In the genomic region with DNA sequence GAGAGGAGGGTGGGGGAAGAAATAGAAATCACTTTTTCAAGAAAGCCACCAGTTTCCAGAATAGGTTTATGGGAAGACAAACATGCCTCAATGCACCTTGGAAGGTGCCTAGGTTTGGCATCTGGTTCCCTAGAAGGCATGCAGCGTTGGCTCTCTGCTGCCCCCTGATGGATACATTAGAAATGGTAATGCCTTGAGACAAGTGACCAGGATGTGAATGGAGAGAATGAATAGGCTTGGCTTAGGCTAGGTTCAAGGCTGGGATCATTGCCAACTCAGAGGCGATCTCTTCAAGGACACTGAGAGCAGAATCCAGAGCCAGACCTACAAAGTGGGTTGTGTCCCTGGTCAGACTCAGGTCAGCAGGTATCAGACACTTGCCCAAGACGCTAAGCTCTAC, we compare ENCODE assay signal across 9 mouse cellular contexts. TPM values are rescaled to one million over a fixed set of nuclear protein-coding genes. Genes with fewer than 3 reads are reported as not detected.
DNase-seq lines count a peak whose midpoint lies in the region; ATAC-seq and TF ChIP-seq lines count a peak whose summit lies in the region.
"Had no signal": no experiment of that assay in that cellular context is flagged by ENCODE, and none has a peak within 500 bp of the region (broad histone marks: within the 10 kb centered on the region; RNA-seq: fewer than 3 reads in every experiment).

No protein-coding gene starts in this region.

- TF ChIP-seq POLR2A in CH12.LX (IDR thresholded peaks at IDR 0.05; ENCODE audit: low read depth, low read length): no peak

- H3K36me3 ChIP-seq in CH12.LX (replicated peaks in 1 of 2; ENCODE audit: control insufficient read depth in 1 of 2, insufficient read depth in 1 of 2, low read length in 1 of 2): no peaks in the 10 kb centered on the region
- H3K36me3 ChIP-seq in liver, postnatal 0 days (replicated peaks; ENCODE audit: insufficient read depth, low read length): no peaks in the 10 kb centered on the region

- H3K4me2 ChIP-seq in CH12.LX (ENCODE audit: insufficient read depth, low read depth, poor library complexity, severe bottlenecking): no peak overlapping the region
- H3K4me2 ChIP-seq in liver, postnatal 0 days (ENCODE audit: low read depth, low read length): no peak overlapping the region

- peaks cover 7% of the 10 kb centered on the region for H3K27me3 ChIP-seq in CH12.LX (replicated peaks)
- no peaks in the 10 kb centered on the region for H3K27me3 ChIP-seq in liver, postnatal 0 days (ENCODE audit: insufficient read depth, low read length)

- no peak for TF ChIP-seq EP300 in CH12.LX (IDR thresholded peaks at IDR 0.05; ENCODE audit: low read length)
- no peak for TF ChIP-seq EP300 in liver, postnatal 0 days (IDR thresholded peaks at IDR 0.05; ENCODE audit: low read depth)

- no peak overlapping the region for H3K27ac ChIP-seq in CH12.LX (ENCODE audit: insufficient read depth, low read depth)
- no peak overlapping the region for H3K27ac ChIP-seq in liver, postnatal 0 days (ENCODE audit: low read depth)

- no peak overlapping the region for H3K4me3 ChIP-seq in CH12.LX (replicated peaks in 1 of 3; ENCODE audit: low read depth in 2 of 3, low read length in 2 of 3, poor library complexity in 1 of 3)
- H3K4me3 ChIP-seq in liver, postnatal 0 days (ENCODE audit: low read depth, low read length): no peak overlapping the region

- peaks cover 3% of the 10 kb centered on the region for H3K9me3 ChIP-seq in CH12.LX (replicated peaks; ENCODE audit: low read length)
- no peaks in the 10 kb centered on the region for H3K9me3 ChIP-seq in liver, postnatal 0 days (ENCODE audit: low read length)

- H3K9ac ChIP-seq in CH12.LX (ENCODE audit: insufficient read depth, low read depth): no peak overlapping the region
- no peak overlapping the region for H3K9ac ChIP-seq in liver, postnatal 0 days (replicated peaks)

- no peaks in the 10 kb centered on the region for H3K79me2 ChIP-seq in CH12.LX (replicated peaks; ENCODE audit: control insufficient read depth, extremely low read depth, insufficient read depth, poor library complexity, severe bottlenecking)

- WGBS in liver, postnatal 0 days (ENCODE audit: insufficient replicate concordance): 21% methylated on average over 3 of the region's 3 CpGs

- peak; percentile 90 for TF ChIP-seq RAD21 in CH12.LX (IDR thresholded peaks at IDR 0.05; ENCODE audit: low read depth, low read length)

- dilution Hi-C loops in CH12.LX (cut with MboI; ENCODE audit: extremely low pct_ligation_motif_present, extremely low pct_unique_long_range_greater_than_20kb, low sequenced_read_pairs): no loop called here

- TF ChIP-seq CTCF in CH12.LX (conservative IDR thresholded peaks at IDR 0.05 in 1 of 2, IDR thresholded peaks at IDR 0.05 in 1 of 2; ENCODE audit: low read depth in 2 of 2, low read length in 2 of 2): peak; percentile 94 to 95
- TF ChIP-seq CTCF in liver, postnatal 0 days (IDR thresholded peaks at IDR 0.05; ENCODE audit: low read depth): peak; percentile 98

- peak; percentile 80 for ATAC-seq in erythroid progenitor cell, adult 5-6 weeks (replicated peaks; ENCODE audit: low FRiP score, poor library complexity, severe bottlenecking)
- ATAC-seq in liver, postnatal 0 days: no peak

- H3K4me1 ChIP-seq in CH12.LX (ENCODE audit: control insufficient read depth in 1 of 2, insufficient read depth in 2 of 2): no peaks in the 10 kb centered on the region
- H3K4me1 ChIP-seq in liver, postnatal 0 days (ENCODE audit: insufficient read depth): no peaks in the 10 kb centered on the region

- DNase-seq in A20 (ENCODE audit: low read depth, low spot score) (peak; percentile 75), CH12.LX (ENCODE audit: extremely low read depth) (peak; percentile 81)
- DNase-seq in c-Kit-negative CD71-positive TER-119-positive erythroid progenitor cells, embryonic 14.5 days (ENCODE audit: low read depth, low spot score): peak; percentile 67
- DNase-seq in kidney, adult 9 months: peak; percentile 93
- peak; percentile 77 for DNase-seq in liver, postnatal 0 days
- peak; percentile 69 for DNase-seq in retina, postnatal 7 days (ENCODE audit: low read depth, low spot score)
- peak; percentile 68 for DNase-seq in urinary bladder, postnatal 25 days (ENCODE audit: low spot score)

- in situ Hi-C loops in CH12.LX (cut with MboI; ENCODE audit: low pct_ligation_motif_present, low pct_unique_long_range_greater_than_20kb, low sequenced_read_pairs): no loop called here

TF ChIP-seq in CH12.LX, 34 proteins besides CTCF, POLR2A, EP300 and RAD21 (continues in another document):
- TF ChIP-seq POLR2AphosphoS2 (IDR thresholded peaks at IDR 0.05; ENCODE audit: low read depth, low read length): no peak
- no peak for TF ChIP-seq UBTF (IDR thresholded peaks at IDR 0.05; ENCODE audit: low read depth, low read length)
- no peak for TF ChIP-seq CHD2 (IDR thresholded peaks at IDR 0.05; ENCODE audit: low read length)
- no peak for TF ChIP-seq JUND (conservative IDR thresholded peaks at IDR 0.05; ENCODE audit: low read depth, low read length)
- TF ChIP-seq GABPA (IDR thresholded peaks at IDR 0.05; ENCODE audit: insufficient replicate concordance, low read depth, low read length): no peak
- TF ChIP-seq SIN3A (IDR thresholded peaks at IDR 0.05; ENCODE audit: low read length): no peak
- TF ChIP-seq TBP (conservative IDR thresholded peaks at IDR 0.05; ENCODE audit: low read depth, low read length): no peak
- no peak for TF ChIP-seq ZMIZ1 (IDR thresholded peaks at IDR 0.05; ENCODE audit: low read depth, low read length)
- peak; percentile 13; the same call in 1 of the 2 replicates for TF ChIP-seq NRF1 (IDR thresholded peaks at IDR 0.05; ENCODE audit: low read depth, low read length)
- TF ChIP-seq MYC (IDR thresholded peaks at IDR 0.05; ENCODE audit: low read depth, low read length): no peak
- no peak for TF ChIP-seq KAT2A (IDR thresholded peaks at IDR 0.05; ENCODE audit: insufficient replicate concordance, low read length)
- TF ChIP-seq ZNF384 (IDR thresholded peaks at IDR 0.05; ENCODE audit: low read depth, low read length): no peak
- 0 out of 2 replicates have a peak, but pooled peaks have one; percentile 25 for TF ChIP-seq NELFE (IDR thresholded peaks at IDR 0.05; ENCODE audit: low read depth, low read length)
- TF ChIP-seq RCOR1 (conservative IDR thresholded peaks at IDR 0.05; ENCODE audit: low read depth, low read length): no peak
- 0 out of 2 replicates have a peak, but pooled peaks have one; percentile 12 for TF ChIP-seq ZC3H11A (IDR thresholded peaks at IDR 0.05; ENCODE audit: low read depth, low read length)
- TF ChIP-seq CHD1 (IDR thresholded peaks at IDR 0.05; ENCODE audit: low read depth, low read length): no peak
- TF ChIP-seq MAFK (IDR thresholded peaks at IDR 0.05; ENCODE audit: insufficient replicate concordance, low read length): no peak
- no peak for TF ChIP-seq MEF2A (IDR thresholded peaks at IDR 0.05; ENCODE audit: borderline replicate concordance, low read depth, low read length)
- no peak for TF ChIP-seq JUN (IDR thresholded peaks at IDR 0.05; ENCODE audit: insufficient read depth, low read depth, low read length)
- TF ChIP-seq ZKSCAN1 (IDR thresholded peaks at IDR 0.05; ENCODE audit: borderline replicate concordance, low read depth, low read length): no peak
- TF ChIP-seq USF1 (IDR thresholded peaks at IDR 0.05; ENCODE audit: low read depth, low read length): no peak
- no peak for TF ChIP-seq IRF4 (IDR thresholded peaks at IDR 0.05; ENCODE audit: low read depth, low read length)
- no peak for TF ChIP-seq E2F4 (IDR thresholded peaks at IDR 0.05; ENCODE audit: insufficient replicate concordance, low read depth, low read length)
- no peak for TF ChIP-seq ELF1 (IDR thresholded peaks at IDR 0.05; ENCODE audit: low read depth, low read length)
- TF ChIP-seq MXI1 (IDR thresholded peaks at IDR 0.05; ENCODE audit: low read depth, low read length): no peak

RNA-seq across cellular contexts. Expression of gene Ube2i, which starts 10.6 kb away (rescaled TPM):
- total RNA-seq in CH12.LX (2012; rRNA removed) (356 and 455 TPM in 2 replicates), CH12.LX (2014; rRNA removed) (731 and 764 TPM in 2 replicates)
- polyA plus RNA-seq in CH12.LX (2012; ENCODE audit: insufficient read length, low read depth): 417 and 578 TPM in 2 replicates
- 197 and 220 TPM in 2 replicates for total RNA-seq in erythroid progenitor cell, adult 5-6 weeks (2015; ENCODE audit: low replicate concordance)
- total RNA-seq in erythroid progenitor cell, adult 5-6 weeks (2017; ENCODE audit: low replicate concordance): 152 and 166 TPM in 2 replicates
- polyA plus RNA-seq in liver, postnatal 0 days (2015; fragmentation: Nextera tagmentation; extraction: Ambion mirVana): 155 and 164 TPM in 2 replicates

RNA-seq across cellular contexts. Expression of gene Prss34, which starts 13.2 kb away (rescaled TPM):
- 0.34 TPM in 1 of 2 replicates, not detected in the other for total RNA-seq in CH12.LX (2012; rRNA removed)
- not detected in 2 replicates for total RNA-seq in CH12.LX (2014; rRNA removed)
- not detected in 2 replicates for polyA plus RNA-seq in CH12.LX (2012; ENCODE audit: insufficient read length, low read depth)
- total RNA-seq in erythroid progenitor cell, adult 5-6 weeks (2015; ENCODE audit: low replicate concordance): 101 and 104 TPM in 2 replicates
- total RNA-seq in erythroid progenitor cell, adult 5-6 weeks (2017; ENCODE audit: low replicate concordance): 38.0 and 42.1 TPM in 2 replicates
- 11.1 and 15.4 TPM in 2 replicates for polyA plus RNA-seq in liver, postnatal 0 days (2015; fragmentation: Nextera tagmentation; extraction: Ambion mirVana)
- total RNA-seq: layer of hippocampus, adult 18-20 months had no signal

RNA-seq across cellular contexts. Expression of gene Prss28, which starts 23.4 kb away (rescaled TPM):
- total RNA-seq in CH12.LX (2012; rRNA removed) (not detected in 2 replicates), CH12.LX (2014; rRNA removed) (not detected in 2 replicates)
- not detected in 2 replicates for polyA plus RNA-seq in CH12.LX (2012; ENCODE audit: insufficient read length, low read depth)
- 2.5 TPM in 1 of 2 replicates, not detected in the other for total RNA-seq in erythroid progenitor cell, adult 5-6 weeks (2015; ENCODE audit: low replicate concordance)
- not detected in 2 replicates for total RNA-seq in erythroid progenitor cell, adult 5-6 weeks (2017; ENCODE audit: low replicate concordance)
- not detected in 2 replicates for polyA plus RNA-seq in liver, postnatal 0 days (2015; fragmentation: Nextera tagmentation; extraction: Ambion mirVana)
- total RNA-seq: layer of hippocampus, adult 18-20 months had no signal

RNA-seq across cellular contexts. Expression of gene Baiap3, which starts 28.9 kb away (rescaled TPM):
- total RNA-seq in CH12.LX (2012; rRNA removed) (0.08 and 0.21 TPM in 2 replicates), CH12.LX (2014; rRNA removed) (not detected in 2 replicates)
- polyA plus RNA-seq in CH12.LX (2012; ENCODE audit: insufficient read length, low read depth): 0.19 and 0.25 TPM in 2 replicates
- total RNA-seq in erythroid progenitor cell, adult 5-6 weeks (2015; ENCODE audit: low replicate concordance): not detected in 2 replicates
- total RNA-seq in erythroid progenitor cell, adult 5-6 weeks (2017; ENCODE audit: low replicate concordance): not detected in 2 replicates
- polyA plus RNA-seq in liver, postnatal 0 days (2015; fragmentation: Nextera tagmentation; extraction: Ambion mirVana): 0.54 and 0.58 TPM in 2 replicates

RNA-seq across cellular contexts. Expression of gene Prss29, which starts 33.4 kb away (rescaled TPM):
- total RNA-seq in CH12.LX (2012; rRNA removed) (not detected in 2 replicates), CH12.LX (2014; rRNA removed) (not detected in 2 replicates)
- polyA plus RNA-seq in CH12.LX (2012; ENCODE audit: insufficient read length, low read depth): not detected in 2 replicates
- total RNA-seq in erythroid progenitor cell, adult 5-6 weeks (2015; ENCODE audit: low replicate concordance): not detected in 2 replicates
- total RNA-seq in erythroid progenitor cell, adult 5-6 weeks (2017; ENCODE audit: low replicate concordance): not detected in 2 replicates
- polyA plus RNA-seq in liver, postnatal 0 days (2015; fragmentation: Nextera tagmentation; extraction: Ambion mirVana): not detected in 2 replicates
- total RNA-seq: layer of hippocampus, adult 18-20 months had no signal

Comparison
In these comparisons a context has a peak if more than half of its experiments do, and no peak if none do; other contexts are left out.
1. RNA of gene Prss34, which starts 13.2 kb away (total RNA-seq): 38.0 to 104 TPM in erythroid progenitor cell, adult 5-6 weeks; 0.34 TPM in CH12.LX; every median in the first group is over 10 times any median in the second.
2. Peak in every context shown above with its lines, with median percentiles within 50 percentile points of each other: DNase-seq.